Mouse (Mus musculus): ENCODE data around the gene Wnk1. TPM values are rescaled to one million over a fixed set of nuclear protein-coding genes. Genes with fewer than 3 reads are reported as not detected.

Gene Wnk1
- polyA plus RNA-seq, 2 experiments: 26.9 to 50.8 TPM

- no peak for DNase-seq (ENCODE audit: low read depth in 3 of 3, low spot score in 3 of 3)
- WGBS (ENCODE audit: insufficient replicate concordance): 76% methylated on average over 5 of the region's 5 CpGs
These were observed 122.8 kb downstream of the Wnk1 start for GRCm38 (mm10) chr6:119915710-119916109.

GRCm38 (mm10) chr6:119912046-119912445 lies 126.4 kb downstream of the Wnk1 start:
- Histone ChIP-seq H3K36me3 (replicated peaks; ENCODE audit: control insufficient read depth, insufficient read depth, low read depth) (peaks cover 25% of the 10 kb centered on the region), H3K27me3 (ENCODE audit: control insufficient read depth, insufficient read depth, low read length) (no peaks in the 10 kb centered on the region), H3K4me1 (replicated peaks; ENCODE audit: control insufficient read depth in 2 of 2, insufficient read depth in 2 of 2, low read length in 1 of 2) (no peaks in the 10 kb centered on the region), H3K9ac (replicated peaks) (no peak overlapping the region), H3K27ac (no peak overlapping the region), H3K9me3 (ENCODE audit: control insufficient read depth, low read length) (no peaks in the 10 kb centered on the region), H3K4me3 (ENCODE audit: insufficient read depth in 1 of 2, low read depth in 2 of 2, low read length in 2 of 2) (no peak overlapping the region), H3K4me2 (ENCODE audit: low read depth) (no peak overlapping the region)
- DNase-seq (ENCODE audit: low read depth in 3 of 3, low spot score in 3 of 3) (no peak), ATAC-seq (ENCODE audit: insufficient read depth) (no peak)
- WGBS (ENCODE audit: insufficient replicate concordance): 47% methylated on average over 5 of the region's 5 CpGs
- TF ChIP-seq CTCF (IDR thresholded peaks at IDR 0.05; ENCODE audit: low read depth): no peak
- no peak for TF ChIP-seq EP300 (IDR thresholded peaks at IDR 0.05; ENCODE audit: low read depth)

More at GRCm38 (mm10) chr6:119915710-119916109, 122.8 kb downstream of the Wnk1 start:
- no peaks in the 10 kb centered on the region for H3K9me3 ChIP-seq (ENCODE audit: control insufficient read depth, low read length)
- TF ChIP-seq CTCF (IDR thresholded peaks at IDR 0.05; ENCODE audit: low read depth) (no peak), EP300 (IDR thresholded peaks at IDR 0.05; ENCODE audit: low read depth) (no peak)
- no peak for ATAC-seq (ENCODE audit: insufficient read depth)
- H3K9ac ChIP-seq (replicated peaks): no peak overlapping the region
- no peak overlapping the region for H3K27ac ChIP-seq
- H3K4me2 ChIP-seq (ENCODE audit: low read depth): no peak overlapping the region
- H3K27me3 ChIP-seq (ENCODE audit: control insufficient read depth, insufficient read depth, low read length): no peaks in the 10 kb centered on the region
- no peak overlapping the region for H3K4me3 ChIP-seq (ENCODE audit: insufficient read depth in 1 of 2, low read depth in 2 of 2, low read length in 2 of 2)
- H3K4me1 ChIP-seq (replicated peaks; ENCODE audit: control insufficient read depth in 2 of 2, insufficient read depth in 2 of 2, low read length in 1 of 2): no peaks in the 10 kb centered on the region
- peaks cover 42% of the 10 kb centered on the region for H3K36me3 ChIP-seq (replicated peaks; ENCODE audit: control insufficient read depth, insufficient read depth, low read depth)

- 80% methylated on average over 5 of the region's 5 CpGs for WGBS (ENCODE audit: insufficient replicate concordance)
- Histone ChIP-seq H3K9ac (replicated peaks) (no peak overlapping the region), H3K9me3 (ENCODE audit: control insufficient read depth, low read length) (no peaks in the 10 kb centered on the region), H3K4me1 (replicated peaks; ENCODE audit: control insufficient read depth in 2 of 2, insufficient read depth in 2 of 2, low read length in 1 of 2) (peaks cover 2 to 6% of the 10 kb centered on the region in 2 experiments; a peak in 3 of 4 replicates), H3K4me3 (ENCODE audit: insufficient read depth in 1 of 2, low read depth in 2 of 2, low read length in 2 of 2) (no peak overlapping the region), H3K36me3 (replicated peaks; ENCODE audit: control insufficient read depth, insufficient read depth, low read depth) (no peaks in the 10 kb centered on the region; the same call in 1 of the 2 replicates), H3K27ac (no peak overlapping the region), H3K4me2 (ENCODE audit: low read depth) (no peak overlapping the region), H3K27me3 (ENCODE audit: control insufficient read depth, insufficient read depth, low read length) (no peaks in the 10 kb centered on the region)
- DNase-seq (ENCODE audit: low read depth in 3 of 3, low spot score in 3 of 3) (no peak), ATAC-seq (ENCODE audit: insufficient read depth) (no peak)
- TF ChIP-seq EP300 (IDR thresholded peaks at IDR 0.05; ENCODE audit: low read depth) (no peak), CTCF (IDR thresholded peaks at IDR 0.05; ENCODE audit: low read depth) (no peak)
These were observed 133.0 kb downstream of the Wnk1 start for GRCm38 (mm10) chr6:119905461-119905860.

GRCm38 (mm10) chr6:119903081-119903789 lies 135.2 kb downstream of the Wnk1 start:
- Histone ChIP-seq H3K9me3 (ENCODE audit: control insufficient read depth, low read length) (no peaks in the 10 kb centered on the region), H3K4me3 (ENCODE audit: insufficient read depth in 1 of 2, low read depth in 2 of 2, low read length in 2 of 2) (peak overlapping the region; percentile 81 to 98), H3K27ac (peak overlapping the region; percentile 86), H3K36me3 (replicated peaks; ENCODE audit: control insufficient read depth, insufficient read depth, low read depth) (no peaks in the 10 kb centered on the region; the same call in 1 of the 2 replicates), H3K4me2 (ENCODE audit: low read depth) (peak overlapping the region; percentile 83), H3K4me1 (replicated peaks; ENCODE audit: control insufficient read depth in 2 of 2, insufficient read depth in 2 of 2, low read length in 1 of 2) (peaks cover 2 to 6% of the 10 kb centered on the region in 2 experiments; a peak in 3 of 4 replicates), H3K9ac (replicated peaks) (peak overlapping the region; percentile 95), H3K27me3 (ENCODE audit: control insufficient read depth, insufficient read depth, low read length) (no peaks in the 10 kb centered on the region)
- TF ChIP-seq CTCF (IDR thresholded peaks at IDR 0.05; ENCODE audit: low read depth) (no peak), EP300 (IDR thresholded peaks at IDR 0.05; ENCODE audit: low read depth) (no peak)
- 16% methylated on average over 15 of the region's 15 CpGs for WGBS (ENCODE audit: insufficient replicate concordance)
- ATAC-seq (ENCODE audit: insufficient read depth) (no peak), DNase-seq (ENCODE audit: low read depth in 3 of 3, low spot score in 3 of 3) (no peak)

- Histone ChIP-seq H3K4me1 (replicated peaks; ENCODE audit: control insufficient read depth in 2 of 2, insufficient read depth in 2 of 2, low read length in 1 of 2) (peaks cover 2 to 6% of the 10 kb centered on the region in 2 experiments; a peak in 3 of 4 replicates), H3K4me3 (ENCODE audit: insufficient read depth in 1 of 2, low read depth in 2 of 2, low read length in 2 of 2) (peak within 1 kb of the TSS; percentile 81 to 98), H3K4me2 (ENCODE audit: low read depth) (peak within 1 kb of the TSS; percentile 83), H3K36me3 (replicated peaks; ENCODE audit: control insufficient read depth, insufficient read depth, low read depth) (no peaks in the 10 kb centered on the region; the same call in 1 of the 2 replicates), H3K9me3 (ENCODE audit: control insufficient read depth, low read length) (no peaks in the 10 kb centered on the region), H3K27ac (peak within 1 kb of the TSS; percentile 86), H3K27me3 (ENCODE audit: control insufficient read depth, insufficient read depth, low read length) (no peaks in the 10 kb centered on the region), H3K9ac (replicated peaks) (peak within 1 kb of the TSS; percentile 95)
- TF ChIP-seq EP300 (IDR thresholded peaks at IDR 0.05; ENCODE audit: low read depth) (0 out of 2 replicates have a peak, but pooled peaks have one; percentile 9), CTCF (IDR thresholded peaks at IDR 0.05; ENCODE audit: low read depth) (no peak)
- DNase-seq (ENCODE audit: low read depth in 3 of 3, low spot score in 3 of 3) (peak; percentile 86 to 88 (median 86)), ATAC-seq (ENCODE audit: insufficient read depth) (peak; percentile 91)
- 1% methylated on average over 67 of the region's 67 CpGs for WGBS (ENCODE audit: insufficient replicate concordance)
These were observed 136.0 kb downstream of the Wnk1 start, which contains the start of gene Rad52 for GRCm38 (mm10) chr6:119902204-119903080. Gene Rad52 (plus strand): TSS chr6:119902698.

Data from liver, embryonic 14.5 days (tissue).